In genomic region chr12:106389214-106389613, GRCm38 (mm10) we compare ENCODE assay signal across 21 mouse cellular contexts.
A peak's percentile ranks its signal among the peaks of the same experiment; 100 is the strongest.
DNase-seq lines count a peak whose midpoint lies in the region; ATAC-seq and TF ChIP-seq lines count a peak whose summit lies in the region.
"Had no signal": no experiment of that assay in that cellular context is flagged by ENCODE, and none has a peak within 500 bp of the region (broad histone marks: within the 10 kb centered on the region; RNA-seq: fewer than 3 reads in every experiment).

No protein-coding gene starts in this region.

- H3K27me3 ChIP-seq in forebrain, postnatal 0 days (ENCODE audit: insufficient read depth, low read length): no peaks in the 10 kb centered on the region; the same call in 1 of the 2 replicates
- no peaks in the 10 kb centered on the region for H3K27me3 ChIP-seq in forebrain, embryonic 13.5 days
- H3K27me3 ChIP-seq: CH12.LX, Patski had no signal

- H3K9ac ChIP-seq in forebrain, postnatal 0 days: no peak overlapping the region
- H3K9ac ChIP-seq in forebrain, embryonic 13.5 days: no peak overlapping the region

- no peak for TF ChIP-seq CTCF in forebrain, postnatal 0 days (IDR thresholded peaks at IDR 0.05; ENCODE audit: low read depth)

- H3K4me2 ChIP-seq in forebrain, postnatal 0 days (ENCODE audit: low read depth): no peak overlapping the region
- H3K4me2 ChIP-seq in forebrain, embryonic 13.5 days: no peak overlapping the region

- no peaks in the 10 kb centered on the region for H3K36me3 ChIP-seq in forebrain, postnatal 0 days (ENCODE audit: insufficient read depth)
- no peaks in the 10 kb centered on the region for H3K36me3 ChIP-seq in forebrain, embryonic 13.5 days (ENCODE audit: poor library complexity, severe bottlenecking)
- H3K36me3 ChIP-seq: G1E had no signal

- peak overlapping the region; percentile 30; the same call in 1 of the 2 replicates for H3K27ac ChIP-seq in forebrain, postnatal 0 days (ENCODE audit: low read depth, low read length)
- no peak overlapping the region for H3K27ac ChIP-seq in forebrain, embryonic 13.5 days

- H3K4me3 ChIP-seq in forebrain, postnatal 0 days (ENCODE audit: low read depth, low read length): no peak overlapping the region
- H3K4me3 ChIP-seq in forebrain, embryonic 13.5 days: no peak overlapping the region

- no peak for ATAC-seq in forebrain, postnatal 0 days
- no peak for ATAC-seq in forebrain, embryonic 13.5 days
- peak; percentile 55; the same call in 1 of the 2 replicates for ATAC-seq in frontal cortex, adult (ENCODE audit: low TSS enrichment)
- ATAC-seq: activated CD4-positive, CD25-positive, alpha-beta regulatory T cell, adult 4 months; CD4-positive, CD25-positive, alpha-beta regulatory T cell, adult 4 months; Patski had no signal

- H3K4me1 ChIP-seq in forebrain, postnatal 0 days (ENCODE audit: insufficient read depth): no peaks in the 10 kb centered on the region
- no peaks in the 10 kb centered on the region for H3K4me1 ChIP-seq in forebrain, embryonic 13.5 days

- H3K9me3 ChIP-seq in forebrain, postnatal 0 days (ENCODE audit: low read length): no peaks in the 10 kb centered on the region
- no peaks in the 10 kb centered on the region for H3K9me3 ChIP-seq in forebrain, embryonic 13.5 days (replicated peaks)

- WGBS in forebrain, postnatal 0 days: 78% methylated on average over 11 of the region's 11 CpGs
- 92% methylated on average over 11 of the region's 11 CpGs for WGBS in forebrain, embryonic 13.5 days

- intact Hi-C loops in heart, postnatal 36 days (cut with DNase I): no loop called here

- DNase-seq in forebrain, postnatal 0 days: no peak
- no peak for DNase-seq in frontal cortex, postnatal 10 days (ENCODE audit: low spot score in 2 of 2)
- DNase-seq in heart, adult 11 months: peak; percentile 79
- no peak for DNase-seq in heart, postnatal 36 days
- DNase-seq: adrenal gland, adult 2 months; adrenal gland, adult 8-10 months; adrenal gland, postnatal 10 days; adrenal gland, postnatal 14 days; adrenal gland, postnatal 25 days; adrenal gland, postnatal 36 days; B cell, adult 2 months; cerebellum, adult 11 months; cerebellum, adult 11-12 months; cerebellum, adult 18-20 months had no signal
